Mouse (Mus musculus): ENCODE results near the gene Zfp329. TPM values are rescaled to one million over a fixed set of nuclear protein-coding genes. Genes with fewer than 3 reads are reported as not detected.
"Not testable (repeated sequence)": the region's sequence is repeated elsewhere in the genome, so short reads cannot be mapped to it uniquely, and the experiment has no call there.

The Zfp329 gene
- polyA plus RNA-seq (2015; fragmentation: Nextera tagmentation; extraction: Ambion mirVana) = 12.5 and 14.7 TPM in 2 replicates

GRCm38 (mm10) chr7:12818521-12819295 lies at the start of gene Zfp329:
Gene Zfp329 (minus strand): TSS chr7:12818858.
- Histone ChIP-seq H3K9me3 (peaks cover 2% of the 10 kb centered on the region; the same call in 1 of the 2 replicates), H3K4me2 (peak within 1 kb of the TSS; percentile 70), H3K27me3 (replicated peaks) (no peaks in the 10 kb centered on the region), H3K9ac (peak within 1 kb of the TSS; percentile 73), H3K4me1 (peaks cover 8% of the 10 kb centered on the region; the same call in 1 of the 2 replicates), H3K36me3 (peaks cover 6% of the 10 kb centered on the region; the same call in 1 of the 2 replicates), H3K4me3 (replicated peaks) (peak within 1 kb of the TSS; percentile 67), H3K27ac (peak within 1 kb of the TSS; percentile 64)
- WGBS = under 1% methylated on average over 40 of the region's 40 CpGs
- peak; percentile 98 for ATAC-seq (ENCODE audit: insufficient read depth, low FRiP score, low read depth)

- Histone ChIP-seq H3K9ac (no peak overlapping the region), H3K27me3 (replicated peaks) (no peaks in the 10 kb centered on the region), H3K4me3 (replicated peaks) (peak overlapping the region; percentile 66), H3K4me2 (peak overlapping the region; percentile 71), H3K9me3 (peaks cover 5% of the 10 kb centered on the region; the same call in 1 of the 2 replicates), H3K27ac (no peak overlapping the region), H3K4me1 (no peaks in the 10 kb centered on the region), H3K36me3 (peaks cover 38% of the 10 kb centered on the region)
- WGBS = 93% methylated on average over 4 of the region's 4 CpGs
- no peak for ATAC-seq (ENCODE audit: insufficient read depth, low FRiP score, low read depth)
These were observed 17.1 kb upstream of the Zfp329 start for GRCm38 (mm10) chr7:12835779-12836178.

GRCm38 (mm10) chr7:12835193-12835671 lies 16.6 kb upstream of the Zfp329 start:
- Histone ChIP-seq H3K9me3 (peaks cover 5% of the 10 kb centered on the region; the same call in 1 of the 2 replicates), H3K9ac (peak overlapping the region; percentile 48), H3K4me2 (peak overlapping the region; percentile 71), H3K4me1 (no peaks in the 10 kb centered on the region), H3K36me3 (peaks cover 33% of the 10 kb centered on the region), H3K4me3 (replicated peaks) (peak overlapping the region; percentile 66), H3K27me3 (replicated peaks) (no peaks in the 10 kb centered on the region), H3K27ac (peak overlapping the region; percentile 75; the same call in 1 of the 2 replicates)
- ATAC-seq (ENCODE audit: insufficient read depth, low FRiP score, low read depth) = peak; percentile 25; the same call in 1 of the 2 replicates
- 27% methylated on average over 13 of the region's 13 CpGs for WGBS

- H3K27ac ChIP-seq = peak within 1 kb of the TSS; percentile 75
These were observed 15.8 kb upstream of the Zfp329 start, which contains the start of gene Zfp110 for GRCm38 (mm10) chr7:12834162-12835120. Gene Zfp110 (plus strand): TSS chr7:12834761.

GRCm38 (mm10) chr7:12815566-12815965 lies 3.1 kb downstream of the Zfp329 start:
- H3K9me3 ChIP-seq = peaks cover 16% of the 10 kb centered on the region
- no peak overlapping the region for H3K9ac ChIP-seq
- no peaks in the 10 kb centered on the region for H3K27me3 ChIP-seq (replicated peaks)
- no peak overlapping the region for H3K27ac ChIP-seq
- peaks cover 29% of the 10 kb centered on the region for H3K36me3 ChIP-seq
- H3K4me2 ChIP-seq = no peak overlapping the region
- no peak overlapping the region for H3K4me3 ChIP-seq (replicated peaks)
- 93% methylated on average over 8 of the region's 8 CpGs for WGBS
- peaks cover 8% of the 10 kb centered on the region; the same call in 1 of the 2 replicates for H3K4me1 ChIP-seq
- ATAC-seq (ENCODE audit: insufficient read depth, low FRiP score, low read depth) = no peak

More at GRCm38 (mm10) chr7:12834162-12835120, 15.8 kb upstream of the Zfp329 start, which contains the start of gene Zfp110:
- Histone ChIP-seq H3K9ac (peak within 1 kb of the TSS; percentile 48), H3K4me2 (peak within 1 kb of the TSS; percentile 71), H3K9me3 (peaks cover 5% of the 10 kb centered on the region; the same call in 1 of the 2 replicates), H3K4me3 (replicated peaks) (peak within 1 kb of the TSS; percentile 66), H3K36me3 (peaks cover 27% of the 10 kb centered on the region), H3K4me1 (no peaks in the 10 kb centered on the region), H3K27me3 (replicated peaks) (no peaks in the 10 kb centered on the region)
- ATAC-seq (ENCODE audit: insufficient read depth, low FRiP score, low read depth) = peak; percentile 96
- WGBS = 2% methylated on average over 47 of the region's 47 CpGs

GRCm38 (mm10) chr7:12803727-12804071 lies 15.0 kb downstream of the Zfp329 start:
- peak; percentile 75; the same call in 1 of the 2 replicates for ATAC-seq (ENCODE audit: insufficient read depth, low FRiP score, low read depth)
- peak overlapping the region; percentile 64 for H3K27ac ChIP-seq
- under 1% methylated on average over 16 of the region's 16 CpGs for WGBS

GRCm38 (mm10) chr7:12802866-12803726 lies 15.6 kb downstream of the Zfp329 start, which contains the start of gene Zscan18:
Gene Zscan18 (minus strand): TSS chr7:12803635.
- no peaks in the 10 kb centered on the region for H3K9me3 ChIP-seq
- H3K4me1 ChIP-seq = no peaks in the 10 kb centered on the region
- H3K36me3 ChIP-seq = peaks cover 16% of the 10 kb centered on the region; the same call in 1 of the 2 replicates
- 5% methylated on average over 31 of the region's 31 CpGs for WGBS
- peak within 1 kb of the TSS; percentile 64 for H3K27ac ChIP-seq
- peak within 1 kb of the TSS; percentile 88 for H3K4me2 ChIP-seq
- H3K4me3 ChIP-seq (replicated peaks) = peak within 1 kb of the TSS; percentile 53
- peak within 1 kb of the TSS; percentile 35; the same call in 1 of the 2 replicates for H3K9ac ChIP-seq
- no peaks in the 10 kb centered on the region for H3K27me3 ChIP-seq (replicated peaks)
- peak; percentile 97 for ATAC-seq (ENCODE audit: insufficient read depth, low FRiP score, low read depth)

More at GRCm38 (mm10) chr7:12803727-12804071, 15.0 kb downstream of the Zfp329 start:
- Histone ChIP-seq H3K4me2 (peak overlapping the region; percentile 88), H3K9me3 (no peaks in the 10 kb centered on the region), H3K9ac (peak overlapping the region; percentile 35; the same call in 1 of the 2 replicates), H3K27me3 (replicated peaks) (no peaks in the 10 kb centered on the region), H3K4me1 (no peaks in the 10 kb centered on the region), H3K4me3 (replicated peaks) (peak overlapping the region; percentile 53), H3K36me3 (peaks cover 21% of the 10 kb centered on the region)

GRCm38 (mm10) chr7:12799554-12799953 lies 19.1 kb downstream of the Zfp329 start:
- ATAC-seq (ENCODE audit: insufficient read depth, low FRiP score, low read depth) = no peak

GRCm38 (mm10) chr7:12797971-12798370 lies 20.7 kb downstream of the Zfp329 start:
- H3K9ac ChIP-seq = no peak overlapping the region
- H3K4me3 ChIP-seq (replicated peaks) = no peak overlapping the region
- no peaks in the 10 kb centered on the region for H3K4me1 ChIP-seq
- no peaks in the 10 kb centered on the region for H3K36me3 ChIP-seq
- H3K27me3 ChIP-seq (replicated peaks) = no peaks in the 10 kb centered on the region
- H3K4me2 ChIP-seq = no peak overlapping the region
- H3K27ac ChIP-seq = no peak overlapping the region
- no peak for ATAC-seq (ENCODE audit: insufficient read depth, low FRiP score, low read depth)
- WGBS = 58% methylated on average over 2 of the region's 2 CpGs
- H3K9me3 ChIP-seq = no peaks in the 10 kb centered on the region

More at GRCm38 (mm10) chr7:12799554-12799953, 19.1 kb downstream of the Zfp329 start:
- Histone ChIP-seq H3K27me3 (replicated peaks) (no peaks in the 10 kb centered on the region), H3K9me3 (no peaks in the 10 kb centered on the region), H3K4me3 (replicated peaks) (no peak overlapping the region), H3K9ac (no peak overlapping the region), H3K4me1 (no peaks in the 10 kb centered on the region), H3K4me2 (no peak overlapping the region), H3K27ac (no peak overlapping the region), H3K36me3 (no peaks in the 10 kb centered on the region)
- 73% methylated on average over 1 of the region's 1 CpGs for WGBS

GRCm38 (mm10) chr7:12792624-12793023 lies 26.0 kb downstream of the Zfp329 start:
- 83% methylated on average over 11 of the region's 11 CpGs for WGBS
- not testable (repeated sequence) for H3K4me2 ChIP-seq; H3K9me3 ChIP-seq; H3K27me3 ChIP-seq (replicated peaks); H3K4me3 ChIP-seq (replicated peaks); H3K4me1 ChIP-seq; ATAC-seq (ENCODE audit: insufficient read depth, low FRiP score, low read depth); H3K36me3 ChIP-seq; H3K27ac ChIP-seq; H3K9ac ChIP-seq
